Mouse (Mus musculus): Measurements from ENCODE around the gene Capzb. TPM values are rescaled to one million over a fixed set of nuclear protein-coding genes. Genes with fewer than 3 reads are reported as not detected.

The Capzb gene
- polyA plus RNA-seq, 1 experiment from 2014 or later = 153 TPM

- no peak overlapping the region for H3K27ac ChIP-seq (replicated peaks)
- WGBS (ENCODE audit: insufficient replicate concordance) = 76% methylated on average over 9 of the region's 9 CpGs
- no peak overlapping the region for H3K4me3 ChIP-seq (replicated peaks)
- peaks cover 38% of the 10 kb centered on the region for H3K36me3 ChIP-seq (replicated peaks)
- H3K4me1 ChIP-seq (replicated peaks) = no peaks in the 10 kb centered on the region; the same call in 1 of the 2 replicates
- H3K27me3 ChIP-seq = no peaks in the 10 kb centered on the region
- no peak overlapping the region for H3K9ac ChIP-seq
- no peak for ATAC-seq (ENCODE audit: insufficient read depth)
- no peak overlapping the region for H3K4me2 ChIP-seq
- H3K9me3 ChIP-seq (replicated peaks) = no peaks in the 10 kb centered on the region
Measured at GRCm38 (mm10) chr4:139271562-139271961, 78.9 kb downstream of the Capzb start.

- no peaks in the 10 kb centered on the region; the same call in 1 of the 2 replicates for H3K4me1 ChIP-seq (replicated peaks)
- no peak for ATAC-seq (ENCODE audit: insufficient read depth)
- no peak overlapping the region for H3K4me3 ChIP-seq (replicated peaks)
- no peak overlapping the region for H3K27ac ChIP-seq (replicated peaks)
- H3K9me3 ChIP-seq (replicated peaks) = no peaks in the 10 kb centered on the region
- H3K27me3 ChIP-seq = no peaks in the 10 kb centered on the region
- 84% methylated on average over 10 of the region's 10 CpGs for whole genome bisulfite sequencing (ENCODE audit: insufficient replicate concordance)
- peaks cover 26% of the 10 kb centered on the region for H3K36me3 ChIP-seq (replicated peaks)
- no peak overlapping the region for H3K9ac ChIP-seq
- no peak overlapping the region for H3K4me2 ChIP-seq
Measured at GRCm38 (mm10) chr4:139272951-139273680, 80.4 kb downstream of the Capzb start.

- 81% methylated on average over 7 of the region's 7 CpGs for WGBS (ENCODE audit: insufficient replicate concordance)
- Histone ChIP-seq H3K27ac (replicated peaks) (no peak overlapping the region), H3K4me3 (replicated peaks) (no peak overlapping the region), H3K9ac (no peak overlapping the region), H3K4me1 (replicated peaks) (no peaks in the 10 kb centered on the region; the same call in 1 of the 2 replicates), H3K36me3 (replicated peaks) (peaks cover 19% of the 10 kb centered on the region), H3K27me3 (no peaks in the 10 kb centered on the region), H3K4me2 (no peak overlapping the region), H3K9me3 (replicated peaks) (no peaks in the 10 kb centered on the region)
- no peak for ATAC-seq (ENCODE audit: insufficient read depth)
Measured at GRCm38 (mm10) chr4:139274573-139274972, 81.9 kb downstream of the Capzb start.

GRCm38 (mm10) chr4:139276411-139276810, 83.7 kb downstream of the Capzb start:
- ATAC-seq (ENCODE audit: insufficient read depth) = no peak
- H3K36me3 ChIP-seq (replicated peaks) = peaks cover 36% of the 10 kb centered on the region

GRCm38 (mm10) chr4:139280530-139280929, 87.8 kb downstream of the Capzb start:
- Histone ChIP-seq H3K36me3 (replicated peaks) (peaks cover 59% of the 10 kb centered on the region), H3K9me3 (replicated peaks) (no peaks in the 10 kb centered on the region), H3K9ac (no peak overlapping the region), H3K4me2 (no peak overlapping the region), H3K4me1 (replicated peaks) (no peaks in the 10 kb centered on the region), H3K4me3 (replicated peaks) (no peak overlapping the region), H3K27me3 (no peaks in the 10 kb centered on the region), H3K27ac (replicated peaks) (no peak overlapping the region)
- 82% methylated on average over 12 of the region's 12 CpGs for WGBS (ENCODE audit: insufficient replicate concordance)
- ATAC-seq (ENCODE audit: insufficient read depth) = no peak

More at GRCm38 (mm10) chr4:139276411-139276810, 83.7 kb downstream of the Capzb start:
- Histone ChIP-seq H3K4me1 (replicated peaks) (no peaks in the 10 kb centered on the region; the same call in 1 of the 2 replicates), H3K27me3 (no peaks in the 10 kb centered on the region), H3K27ac (replicated peaks) (no peak overlapping the region), H3K9ac (no peak overlapping the region), H3K9me3 (replicated peaks) (no peaks in the 10 kb centered on the region), H3K4me2 (no peak overlapping the region), H3K4me3 (replicated peaks) (no peak overlapping the region)
- 82% methylated on average over 7 of the region's 7 CpGs for WGBS (ENCODE audit: insufficient replicate concordance)

GRCm38 (mm10) chr4:139281791-139282345, 89.2 kb downstream of the Capzb start:
- H3K27ac ChIP-seq (replicated peaks) = no peak overlapping the region
- no peaks in the 10 kb centered on the region for H3K27me3 ChIP-seq
- no peak for ATAC-seq (ENCODE audit: insufficient read depth)
- H3K4me1 ChIP-seq (replicated peaks) = no peaks in the 10 kb centered on the region
- no peak overlapping the region for H3K9ac ChIP-seq
- peaks cover 68% of the 10 kb centered on the region for H3K36me3 ChIP-seq (replicated peaks)
- no peaks in the 10 kb centered on the region for H3K9me3 ChIP-seq (replicated peaks)
- no peak overlapping the region for H3K4me3 ChIP-seq (replicated peaks)
- WGBS (ENCODE audit: insufficient replicate concordance) = 83% methylated on average over 16 of the region's 16 CpGs
- H3K4me2 ChIP-seq = no peak overlapping the region

- H3K9me3 ChIP-seq (replicated peaks) = no peaks in the 10 kb centered on the region
- H3K27me3 ChIP-seq = no peaks in the 10 kb centered on the region
- no peak overlapping the region for H3K27ac ChIP-seq (replicated peaks)
- no peak overlapping the region for H3K4me3 ChIP-seq (replicated peaks)
- H3K9ac ChIP-seq = no peak overlapping the region
- no peak overlapping the region for H3K4me2 ChIP-seq
- 71% methylated on average over 6 of the region's 6 CpGs for WGBS (ENCODE audit: insufficient replicate concordance)
- ATAC-seq (ENCODE audit: insufficient read depth) = no peak
- peaks cover 79% of the 10 kb centered on the region for H3K36me3 ChIP-seq (replicated peaks)
- no peaks in the 10 kb centered on the region for H3K4me1 ChIP-seq (replicated peaks)
Measured at GRCm38 (mm10) chr4:139282955-139283417, 90.3 kb downstream of the Capzb start.

GRCm38 (mm10) chr4:139284877-139285276, 92.2 kb downstream of the Capzb start:
- H3K27ac ChIP-seq (replicated peaks) = no peak overlapping the region
- no peaks in the 10 kb centered on the region for H3K27me3 ChIP-seq
- no peak overlapping the region for H3K9ac ChIP-seq
- peaks cover 94% of the 10 kb centered on the region for H3K36me3 ChIP-seq (replicated peaks)
- H3K9me3 ChIP-seq (replicated peaks) = no peaks in the 10 kb centered on the region
- ATAC-seq (ENCODE audit: insufficient read depth) = no peak
- H3K4me1 ChIP-seq (replicated peaks) = no peaks in the 10 kb centered on the region; the same call in 1 of the 2 replicates
- 88% methylated on average over 15 of the region's 15 CpGs for WGBS (ENCODE audit: insufficient replicate concordance)
- no peak overlapping the region for H3K4me2 ChIP-seq
- no peak overlapping the region for H3K4me3 ChIP-seq (replicated peaks)

GRCm38 (mm10) chr4:139286234-139286633, 93.5 kb downstream of the Capzb start:
- Histone ChIP-seq H3K4me2 (no peak overlapping the region), H3K36me3 (replicated peaks) (peaks cover 89% of the 10 kb centered on the region), H3K4me3 (replicated peaks) (no peak overlapping the region), H3K27me3 (no peaks in the 10 kb centered on the region), H3K4me1 (replicated peaks) (no peaks in the 10 kb centered on the region; the same call in 1 of the 2 replicates), H3K9me3 (replicated peaks) (no peaks in the 10 kb centered on the region), H3K27ac (replicated peaks) (no peak overlapping the region), H3K9ac (no peak overlapping the region)
- WGBS (ENCODE audit: insufficient replicate concordance) = 59% methylated on average over 5 of the region's 5 CpGs
- ATAC-seq (ENCODE audit: insufficient read depth) = no peak

- Histone ChIP-seq H3K27me3 (no peaks in the 10 kb centered on the region), H3K4me1 (replicated peaks) (no peaks in the 10 kb centered on the region; the same call in 1 of the 2 replicates), H3K27ac (replicated peaks) (no peak overlapping the region), H3K9me3 (replicated peaks) (no peaks in the 10 kb centered on the region), H3K4me3 (replicated peaks) (no peak overlapping the region), H3K9ac (no peak overlapping the region), H3K4me2 (no peak overlapping the region), H3K36me3 (replicated peaks) (peaks cover 86% of the 10 kb centered on the region)
- WGBS (ENCODE audit: insufficient replicate concordance) = 74% methylated on average over 18 of the region's 18 CpGs
- ATAC-seq (ENCODE audit: insufficient read depth) = no peak
Measured at GRCm38 (mm10) chr4:139287122-139287863, 94.6 kb downstream of the Capzb start.

- 65% methylated on average over 10 of the region's 10 CpGs for WGBS (ENCODE audit: insufficient replicate concordance)
- H3K36me3 ChIP-seq (replicated peaks) = peaks cover 69% of the 10 kb centered on the region
- no peak for ATAC-seq (ENCODE audit: insufficient read depth)
Measured at GRCm38 (mm10) chr4:139289017-139289416, 96.3 kb downstream of the Capzb start.

More at GRCm38 (mm10) chr4:139289017-139289416, 96.3 kb downstream of the Capzb start:
- Histone ChIP-seq H3K4me2 (no peak overlapping the region), H3K27ac (replicated peaks) (no peak overlapping the region), H3K27me3 (no peaks in the 10 kb centered on the region), H3K9me3 (replicated peaks) (no peaks in the 10 kb centered on the region), H3K4me3 (replicated peaks) (no peak overlapping the region), H3K4me1 (replicated peaks) (no peaks in the 10 kb centered on the region; the same call in 1 of the 2 replicates), H3K9ac (no peak overlapping the region)
